Mouse (Mus musculus) layer of hippocampus, adult 8-10 months (tissue): Measurements from ENCODE around the gene Uhmk1. TPM values are rescaled to one million over a fixed set of nuclear protein-coding genes. Genes with fewer than 3 reads are reported as not detected.

Source experiments
- total RNA-seq, 4 experiments: library from RNA; stranded (reverse); gene quantifications; 2 replicates each; pipeline ENCODE4 v1.2.4; 2022

Gene Uhmk1
- total RNA-seq, 4 experiments from 2014 or later = 135 to 163 (median 149) TPM

Other genes with a start within 250 kb of the Uhmk1 start
- 10 to 100 TPM; 14.9 to 19.0 (median 17.0) TPM for gene Hsd17b7, start 246.2 kb downstream of the Uhmk1 start, total RNA-seq
- 1 to 10 TPM; 5.3 to 7.2 (median 6.8) TPM for gene Ddr2, start 104.6 kb downstream of the Uhmk1 start, total RNA-seq
- 10 to 100 TPM; 52.0 to 61.3 (median 55.7) TPM for gene Uap1, start 40.4 kb downstream of the Uhmk1 start, total RNA-seq
- gene Sh2d1b2, start 17.4 kb upstream of the Uhmk1 start, total RNA-seq = not detected
- gene Sh2d1b1, start 61.9 kb upstream of the Uhmk1 start, total RNA-seq = under 1 TPM in 2 of 4 experiments, not detected in 2; 0.23 to 0.25 TPM
- gene Gm7694, start 90.9 kb upstream of the Uhmk1 start, total RNA-seq = 1 to 10 TPM; 3.9 to 5.3 (median 4.1) TPM
- not detected for gene Spata46, start 93.4 kb upstream of the Uhmk1 start, total RNA-seq